Mouse (Mus musculus) olfactory bulb, adult 2 months (tissue): Measurements from ENCODE around the gene Ldlrad3.

Experiments used
- CTCF ChIP-seq: fragments of 200-500 bp; IDR thresholded peaks from 2 replicates; pipeline ENCODE4 v1.5.1; 2012; ENCODE audit warnings: low read depth, mild to moderate bottlenecking, low read length, moderate library complexity; ENCODE audit not compliant: insufficient read depth
- POLR2A ChIP-seq: fragments of 200-500 bp; IDR thresholded peaks from 2 replicates; pipeline ENCODE4 v1.6.1; 2012; ENCODE audit warnings: mild to moderate bottlenecking, low read depth, low read length, moderate library complexity; ENCODE audit not compliant: insufficient read depth

DNA sequence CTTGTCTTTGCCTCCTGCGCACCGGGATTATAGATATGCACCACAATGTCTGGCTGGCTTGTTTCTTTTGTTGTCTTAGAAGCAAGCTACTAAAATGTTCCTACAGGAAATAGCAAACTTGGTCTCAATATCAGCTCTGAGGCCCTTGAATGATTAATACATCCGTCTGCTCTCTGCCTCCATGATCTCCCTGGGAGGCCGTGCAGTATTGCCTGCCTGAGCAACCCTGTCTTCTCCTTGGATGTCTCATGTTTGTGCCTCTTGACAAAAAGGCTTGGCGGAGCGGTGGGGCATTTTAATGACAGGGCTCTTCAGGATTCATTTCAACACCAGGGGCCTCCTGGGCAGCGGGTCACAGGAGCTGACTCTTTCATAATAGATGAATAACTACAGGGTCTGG is 219.0 kb downstream of the Ldlrad3 start:
- TF ChIP-seq CTCF: no peak
- no peak for TF ChIP-seq POLR2A
